Mouse (Mus musculus): ENCODE data around the gene Gm5868. TPM values are rescaled to one million over a fixed set of nuclear protein-coding genes. Genes with fewer than 3 reads are reported as not detected.
A peak's percentile ranks its signal among the peaks of the same experiment; 100 is the strongest.
"Not testable (repeated sequence)": the region's sequence is repeated elsewhere in the genome, so short reads cannot be mapped to it uniquely, and the experiment has no call there.

Gm5868 gene
- polyA plus RNA-seq, 1 experiment from 2014 or later, result 0.39 TPM

DNA sequence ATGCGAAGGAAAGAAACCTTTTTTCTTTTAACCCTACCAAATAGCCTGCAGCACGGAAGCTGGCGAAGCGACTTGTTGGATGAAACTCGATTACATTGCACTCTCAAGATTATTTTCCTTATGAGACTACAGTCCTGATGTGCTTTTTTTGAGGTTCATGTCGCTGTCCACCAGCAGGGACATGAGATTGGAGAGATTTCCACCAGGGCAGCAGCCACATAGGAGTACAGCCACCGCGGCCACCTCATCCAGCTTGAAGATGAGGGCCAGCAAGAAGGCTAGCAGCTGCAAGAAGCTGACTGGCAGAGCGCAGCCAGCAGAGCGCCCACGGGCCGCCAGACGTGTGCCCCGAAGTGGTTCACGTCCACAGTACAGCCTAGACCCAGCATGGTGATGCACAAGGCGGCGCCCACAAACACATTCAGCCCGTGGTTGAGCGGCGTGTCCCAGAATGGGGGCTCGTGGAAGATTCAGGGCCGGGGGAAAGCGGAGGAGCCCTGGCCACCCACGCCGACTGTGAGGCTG, 622 bp downstream of the Gm5868 start:
- not testable (repeated sequence) for H3K9me3 ChIP-seq (ENCODE audit: control insufficient read depth, low read length); H3K4me1 ChIP-seq (ENCODE audit: control insufficient read depth, insufficient read depth, low read length); H3K27ac ChIP-seq (ENCODE audit: low read depth, low read length); H3K36me3 ChIP-seq (ENCODE audit: control insufficient read depth, insufficient read depth, low read length); H3K9ac ChIP-seq (ENCODE audit: low read depth, low read length)
- 41% methylated on average over 25 of the region's 25 CpGs for WGBS
- Histone ChIP-seq H3K4me2 (replicated peaks; ENCODE audit: low read depth, low read length) (peak overlapping the region; percentile 61), H3K27me3 (ENCODE audit: control insufficient read depth, insufficient read depth, low read length) (peaks cover 16% of the 10 kb centered on the region), H3K4me3 (ENCODE audit: low read length) (peak overlapping the region; percentile 41)
- ATAC-seq (ENCODE audit: low FRiP score, low TSS enrichment), result peak; percentile 57; the same call in 1 of the 2 replicates

DNA sequence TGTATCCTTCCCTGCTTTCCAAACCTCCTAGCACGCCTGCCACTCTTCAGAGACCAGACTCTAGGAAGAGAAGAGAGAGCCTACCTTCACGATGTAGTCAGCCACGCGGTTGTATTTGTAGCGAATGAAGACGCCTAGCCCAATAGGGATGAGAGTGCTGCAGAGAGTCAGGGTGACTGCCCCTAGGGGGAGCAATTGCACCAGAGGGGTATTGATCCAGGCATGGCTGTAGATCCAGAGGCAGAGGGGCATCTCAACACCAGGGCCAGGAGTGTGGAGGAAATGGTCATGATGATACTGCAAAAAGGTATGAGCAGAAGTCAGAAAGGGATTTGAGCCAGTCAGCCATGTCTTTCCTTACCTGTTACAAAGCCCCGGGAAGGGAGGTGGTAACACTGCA, 1.2 kb downstream of the Gm5868 start:
- WGBS, result 55% methylated on average over 7 of the region's 7 CpGs
- not testable (repeated sequence) for H3K27ac ChIP-seq (ENCODE audit: low read depth, low read length); H3K9me3 ChIP-seq (ENCODE audit: control insufficient read depth, low read length); H3K4me2 ChIP-seq (replicated peaks; ENCODE audit: low read depth, low read length); H3K4me3 ChIP-seq (ENCODE audit: low read length); H3K4me1 ChIP-seq (ENCODE audit: control insufficient read depth, insufficient read depth, low read length); H3K36me3 ChIP-seq (ENCODE audit: control insufficient read depth, insufficient read depth, low read length); H3K9ac ChIP-seq (ENCODE audit: low read depth, low read length)
- peak; percentile 63; the same call in 1 of the 2 replicates for ATAC-seq (ENCODE audit: low FRiP score, low TSS enrichment)
- H3K27me3 ChIP-seq (ENCODE audit: control insufficient read depth, insufficient read depth, low read length), result peaks cover 16% of the 10 kb centered on the region

DNA sequence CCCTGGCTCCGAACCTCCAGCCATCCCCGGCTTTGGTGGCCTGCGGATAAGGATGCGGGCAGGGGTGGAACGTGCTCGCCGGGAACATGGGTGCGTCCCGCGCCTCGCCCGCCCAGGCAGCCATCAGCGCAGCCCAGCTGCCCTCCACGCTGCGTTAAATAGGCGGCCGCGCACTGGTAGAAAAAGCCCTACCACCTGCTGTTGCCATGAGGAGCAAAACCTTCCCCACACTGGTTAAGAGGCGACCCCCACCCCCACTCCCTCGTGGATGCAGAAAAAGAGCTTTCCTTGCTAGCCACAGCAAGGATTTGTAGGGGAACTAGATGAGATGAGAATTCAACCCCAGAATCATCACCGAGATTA, 6.4 kb downstream of the Gm5868 start, which contains the start of gene Zar1:
Zar1 (minus strand) TSS at position 285 of the 363 bp plus-strand sequence.
- not testable (repeated sequence) for H3K4me1 ChIP-seq (ENCODE audit: control insufficient read depth, insufficient read depth, low read length); H3K27me3 ChIP-seq (ENCODE audit: control insufficient read depth, insufficient read depth, low read length); H3K36me3 ChIP-seq (ENCODE audit: control insufficient read depth, insufficient read depth, low read length); H3K27ac ChIP-seq (ENCODE audit: low read depth, low read length); H3K9me3 ChIP-seq (ENCODE audit: control insufficient read depth, low read length)
- WGBS, result 12% methylated on average over 15 of the region's 21 CpGs
- Histone ChIP-seq H3K9ac (ENCODE audit: low read depth, low read length) (peak within 1 kb of the TSS; percentile 57), H3K4me3 (ENCODE audit: low read length) (peak within 1 kb of the TSS; percentile 41), H3K4me2 (replicated peaks; ENCODE audit: low read depth, low read length) (peak within 1 kb of the TSS; percentile 75)
- ATAC-seq (ENCODE audit: low FRiP score, low TSS enrichment), result peak; percentile 48; the same call in 1 of the 2 replicates

DNA sequence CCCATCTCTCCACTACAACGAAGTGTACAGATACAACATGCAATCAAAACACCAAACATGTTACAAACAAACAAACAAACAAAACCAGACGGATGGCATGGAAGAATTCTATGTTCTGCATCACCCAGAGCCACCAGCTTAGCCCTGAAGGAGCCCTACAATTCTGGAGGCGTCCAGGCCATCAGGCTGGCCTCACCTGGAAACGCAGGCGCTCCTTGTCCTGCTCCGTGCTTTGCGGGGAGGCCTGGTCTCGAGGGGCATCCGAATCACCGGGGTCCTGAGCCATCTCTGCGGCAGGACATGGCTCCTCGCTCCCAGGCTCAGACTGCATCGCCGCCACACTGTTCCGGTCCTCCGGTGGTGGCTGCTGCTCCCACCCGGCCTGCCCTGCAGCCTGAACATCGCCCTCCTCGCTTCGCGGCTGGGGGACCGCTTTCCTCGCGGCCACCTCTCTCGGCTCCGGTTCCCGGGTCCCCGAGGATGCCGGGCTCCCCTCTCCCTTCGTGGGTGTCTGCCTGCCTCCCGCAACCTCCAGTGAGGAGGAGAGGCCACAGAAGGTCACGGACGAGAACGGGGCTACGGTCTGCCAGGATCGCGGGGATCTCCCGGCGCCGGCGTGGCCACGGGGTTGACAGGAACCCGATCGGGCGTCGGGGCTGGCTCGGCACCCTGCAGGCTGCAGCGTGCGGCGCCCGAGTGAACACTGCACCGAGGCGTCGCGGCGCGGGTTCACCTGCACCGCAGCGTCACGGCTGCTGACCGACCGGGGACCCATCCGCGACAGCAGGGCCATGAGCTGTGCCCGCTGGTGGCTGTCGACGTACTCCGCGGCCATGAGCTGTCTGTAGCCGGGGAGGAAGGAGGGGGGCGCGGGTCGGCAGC, 7.0 kb downstream of the Gm5868 start:
- peak; percentile 76 for ATAC-seq (ENCODE audit: low FRiP score, low TSS enrichment)
- H3K4me3 ChIP-seq (ENCODE audit: low read length), result peak overlapping the region; percentile 41
- not testable (repeated sequence) for H3K4me1 ChIP-seq (ENCODE audit: control insufficient read depth, insufficient read depth, low read length); H3K36me3 ChIP-seq (ENCODE audit: control insufficient read depth, insufficient read depth, low read length); H3K9me3 ChIP-seq (ENCODE audit: control insufficient read depth, low read length); H3K27ac ChIP-seq (ENCODE audit: low read depth, low read length); H3K27me3 ChIP-seq (ENCODE audit: control insufficient read depth, insufficient read depth, low read length)
- H3K4me2 ChIP-seq (replicated peaks; ENCODE audit: low read depth, low read length), result peak overlapping the region; percentile 75
- peak overlapping the region; percentile 57 for H3K9ac ChIP-seq (ENCODE audit: low read depth, low read length)
- WGBS, result 4% methylated on average over 54 of the region's 73 CpGs

DNA sequence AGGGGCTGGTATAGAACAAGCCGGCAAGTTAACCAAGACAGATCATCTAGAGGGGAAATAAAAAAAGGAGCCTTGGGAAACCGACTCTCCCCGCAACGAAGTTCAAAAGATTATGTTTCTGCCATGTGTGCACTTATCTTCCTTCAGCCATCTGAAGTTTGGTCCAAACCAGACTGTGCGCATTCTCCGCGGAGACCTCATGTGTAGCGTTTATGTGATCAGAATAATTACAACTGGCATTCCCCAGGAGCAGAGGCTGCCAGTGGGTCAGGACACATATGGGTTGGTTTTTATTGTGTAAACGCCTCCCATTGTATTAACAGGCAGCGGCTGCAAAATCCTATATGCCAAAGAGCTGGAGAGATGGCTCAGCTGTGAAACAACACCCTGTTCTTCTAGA, 7.8 kb downstream of the Gm5868 start:
- 50% methylated on average over 10 of the region's 10 CpGs for WGBS
- not testable (repeated sequence) for H3K27ac ChIP-seq (ENCODE audit: low read depth, low read length); H3K27me3 ChIP-seq (ENCODE audit: control insufficient read depth, insufficient read depth, low read length); H3K9ac ChIP-seq (ENCODE audit: low read depth, low read length); H3K9me3 ChIP-seq (ENCODE audit: control insufficient read depth, low read length); H3K36me3 ChIP-seq (ENCODE audit: control insufficient read depth, insufficient read depth, low read length); H3K4me2 ChIP-seq (replicated peaks; ENCODE audit: low read depth, low read length); ATAC-seq (ENCODE audit: low FRiP score, low TSS enrichment); H3K4me3 ChIP-seq (ENCODE audit: low read length); H3K4me1 ChIP-seq (ENCODE audit: control insufficient read depth, insufficient read depth, low read length)

DNA sequence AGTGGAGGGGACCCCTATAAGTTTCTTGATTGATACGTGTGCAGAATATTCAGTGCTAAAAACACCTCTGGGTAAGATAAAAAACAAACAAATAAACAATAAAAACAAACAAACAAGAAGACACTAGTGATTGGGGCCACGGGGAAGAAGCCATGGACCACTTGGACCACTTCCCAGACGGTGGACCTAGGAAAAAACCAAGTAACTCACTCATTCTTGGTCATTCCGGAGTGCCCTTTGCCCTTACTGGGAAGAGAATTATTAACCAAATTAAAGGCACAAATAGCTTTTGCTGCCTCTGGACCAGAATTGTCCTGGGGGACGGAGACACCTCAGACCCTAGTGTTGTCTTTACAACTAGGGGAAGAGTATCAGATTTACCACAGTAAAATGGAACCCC, 21.7 kb downstream of the Gm5868 start:
- Histone ChIP-seq H3K9me3 (ENCODE audit: control insufficient read depth, low read length) (peaks cover 7% of the 10 kb centered on the region; the same call in 1 of the 2 replicates), H3K27me3 (ENCODE audit: control insufficient read depth, insufficient read depth, low read length) (no peaks in the 10 kb centered on the region), H3K4me1 (ENCODE audit: control insufficient read depth, insufficient read depth, low read length) (no peaks in the 10 kb centered on the region), H3K4me3 (ENCODE audit: low read length) (no peak overlapping the region), H3K27ac (ENCODE audit: low read depth, low read length) (no peak overlapping the region), H3K4me2 (replicated peaks; ENCODE audit: low read depth, low read length) (no peak overlapping the region), H3K9ac (ENCODE audit: low read depth, low read length) (no peak overlapping the region), H3K36me3 (ENCODE audit: control insufficient read depth, insufficient read depth, low read length) (no peaks in the 10 kb centered on the region)
- WGBS, result 86% methylated on average over 5 of the region's 5 CpGs
- ATAC-seq (ENCODE audit: low FRiP score, low TSS enrichment), result no peak

DNA sequence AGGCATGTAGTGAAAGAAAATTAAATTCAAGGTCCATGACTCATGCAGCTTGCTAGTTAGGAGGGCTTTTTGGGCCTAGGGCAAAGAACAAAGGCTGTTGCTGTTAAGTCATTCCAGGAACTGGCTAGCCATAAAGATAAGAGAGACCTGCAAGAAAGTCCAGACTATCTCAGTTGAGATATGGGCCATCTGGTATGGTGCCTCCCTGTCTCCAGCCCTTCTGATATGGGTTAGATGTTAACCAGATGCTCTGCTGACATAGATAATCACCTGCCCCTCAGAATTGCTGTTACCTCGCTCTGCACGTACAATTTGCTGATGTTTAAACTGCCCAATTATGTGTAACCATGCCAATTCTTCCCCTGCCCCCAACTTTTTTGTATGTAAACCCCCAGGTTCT, 24.2 kb downstream of the Gm5868 start:
- H3K4me2 ChIP-seq (replicated peaks; ENCODE audit: low read depth, low read length); H3K4me3 ChIP-seq (ENCODE audit: low read length); H3K9ac ChIP-seq (ENCODE audit: low read depth, low read length); H3K27ac ChIP-seq (ENCODE audit: low read depth, low read length); H3K27me3 ChIP-seq (ENCODE audit: control insufficient read depth, insufficient read depth, low read length); H3K4me1 ChIP-seq (ENCODE audit: control insufficient read depth, insufficient read depth, low read length); H3K9me3 ChIP-seq (ENCODE audit: control insufficient read depth, low read length); ATAC-seq (ENCODE audit: low FRiP score, low TSS enrichment); H3K36me3 ChIP-seq (ENCODE audit: control insufficient read depth, insufficient read depth, low read length): not testable (repeated sequence)
- 85% methylated on average over 2 of the region's 2 CpGs for WGBS

DNA sequence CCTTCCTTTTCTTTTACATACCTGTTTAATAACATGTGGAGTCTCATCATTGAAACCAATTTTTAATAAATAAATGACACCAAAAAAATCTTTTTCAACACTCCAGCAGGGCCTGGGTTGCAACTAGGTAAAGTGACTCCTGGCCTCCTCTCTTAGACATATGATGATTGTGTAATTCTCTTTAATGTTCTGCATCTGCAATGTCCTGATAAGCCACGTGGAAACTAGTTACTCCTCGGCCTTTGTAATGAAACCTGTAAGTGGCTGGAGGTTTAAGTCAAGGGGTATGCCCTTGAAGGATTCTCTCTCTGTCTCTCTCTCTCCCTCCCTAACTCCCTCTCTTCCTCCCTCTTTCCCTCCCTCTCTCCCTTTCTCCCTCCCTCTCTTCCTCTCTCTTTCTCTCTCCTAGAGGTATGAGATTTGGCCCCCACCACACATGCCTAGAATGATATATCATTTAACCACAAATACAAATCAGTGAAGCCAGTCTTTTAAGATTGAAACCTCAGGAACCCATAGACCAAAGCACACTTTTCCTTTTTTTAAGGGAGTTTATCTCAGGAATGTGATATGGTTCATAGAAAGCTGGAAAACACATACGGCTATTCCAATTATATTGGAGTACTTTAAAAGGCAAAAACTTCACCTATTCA, 26.2 kb downstream of the Gm5868 start:
- Histone ChIP-seq H3K36me3 (ENCODE audit: control insufficient read depth, insufficient read depth, low read length) (no peaks in the 10 kb centered on the region; the same call in 1 of the 2 replicates), H3K9me3 (ENCODE audit: control insufficient read depth, low read length) (no peaks in the 10 kb centered on the region), H3K4me3 (ENCODE audit: low read length) (no peak overlapping the region), H3K27me3 (ENCODE audit: control insufficient read depth, insufficient read depth, low read length) (no peaks in the 10 kb centered on the region), H3K9ac (ENCODE audit: low read depth, low read length) (no peak overlapping the region), H3K27ac (ENCODE audit: low read depth, low read length) (no peak overlapping the region), H3K4me2 (replicated peaks; ENCODE audit: low read depth, low read length) (no peak overlapping the region), H3K4me1 (ENCODE audit: control insufficient read depth, insufficient read depth, low read length) (peaks cover 6% of the 10 kb centered on the region; the same call in 1 of the 2 replicates)
- 77% methylated on average over 3 of the region's 3 CpGs for WGBS
- ATAC-seq (ENCODE audit: low FRiP score, low TSS enrichment), result no peak

Measured in kidney, embryonic 14.5 days (tissue).